Mouse (Mus musculus): ENCODE measurements around the gene Lingo2. TPM values are rescaled to one million over a fixed set of nuclear protein-coding genes. Genes with fewer than 3 reads are reported as not detected.

The Lingo2 gene
- polyA plus RNA-seq (2015; fragmentation: Nextera tagmentation; extraction: Ambion mirVana), result 0.34 and 0.44 TPM in 2 replicates

GRCm38 (mm10) chr4:36951150-36951954 is at the start of gene Lingo2:
Gene Lingo2 (minus strand): TSS chr4:36951747.
- peaks cover 42% of the 10 kb centered on the region for H3K27me3 ChIP-seq (ENCODE audit: control insufficient read depth, insufficient read depth, low read depth, low read length)
- no peaks in the 10 kb centered on the region for H3K9me3 ChIP-seq (ENCODE audit: control insufficient read depth, low read length)
- H3K4me2 ChIP-seq (ENCODE audit: low read depth, low read length), result peak within 1 kb of the TSS; percentile 61
- H3K9ac ChIP-seq (ENCODE audit: low read length), result peak within 1 kb of the TSS; percentile 15; the same call in 1 of the 2 replicates
- no peaks in the 10 kb centered on the region for H3K36me3 ChIP-seq (ENCODE audit: control insufficient read depth, insufficient read depth, low read length)
- ATAC-seq (ENCODE audit: low read depth), result peak; percentile 23; the same call in 1 of the 2 replicates
- peak within 1 kb of the TSS; percentile 51 for H3K4me3 ChIP-seq (ENCODE audit: low read length)
- peaks cover 4% of the 10 kb centered on the region; the same call in 1 of the 2 replicates for H3K4me1 ChIP-seq (replicated peaks; ENCODE audit: control insufficient read depth, insufficient read depth, low read length)
- WGBS, result under 1% methylated on average over 49 of the region's 61 CpGs
- H3K27ac ChIP-seq (ENCODE audit: low read length), result no peak within 1 kb of the TSS

DNA sequence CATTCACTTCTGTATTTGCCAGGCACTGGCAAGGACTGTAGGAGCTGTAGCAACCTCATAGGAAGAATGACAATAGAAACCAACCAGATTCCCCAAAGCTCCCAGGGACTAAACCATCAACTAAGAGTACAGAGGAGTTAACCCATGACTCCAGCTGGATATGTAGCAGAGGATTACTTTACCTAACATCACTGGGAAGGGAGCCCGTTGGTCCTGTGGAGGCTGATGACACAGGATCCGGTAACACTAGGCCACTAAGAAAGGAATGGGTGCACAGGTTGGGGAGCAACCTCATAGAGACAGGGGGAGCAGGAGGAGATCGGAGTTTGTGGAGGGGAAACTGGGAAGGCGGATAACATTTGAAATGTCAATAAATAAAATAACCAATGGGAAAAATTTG is 21.8 kb upstream of the Lingo2 start:
- no peaks in the 10 kb centered on the region for H3K27me3 ChIP-seq (ENCODE audit: control insufficient read depth, insufficient read depth, low read depth, low read length)
- H3K4me1 ChIP-seq (replicated peaks; ENCODE audit: control insufficient read depth, insufficient read depth, low read length), result no peaks in the 10 kb centered on the region
- H3K9me3 ChIP-seq (ENCODE audit: control insufficient read depth, low read length), result no peaks in the 10 kb centered on the region
- H3K9ac ChIP-seq (ENCODE audit: low read length), result no peak overlapping the region
- H3K36me3 ChIP-seq (ENCODE audit: control insufficient read depth, insufficient read depth, low read length), result no peaks in the 10 kb centered on the region
- no peak overlapping the region for H3K4me3 ChIP-seq (ENCODE audit: low read length)
- 76% methylated on average over 4 of the region's 4 CpGs for WGBS
- no peak overlapping the region for H3K27ac ChIP-seq (ENCODE audit: low read length)
- ATAC-seq (ENCODE audit: low read depth), result no peak
- H3K4me2 ChIP-seq (ENCODE audit: low read depth, low read length), result no peak overlapping the region

DNA sequence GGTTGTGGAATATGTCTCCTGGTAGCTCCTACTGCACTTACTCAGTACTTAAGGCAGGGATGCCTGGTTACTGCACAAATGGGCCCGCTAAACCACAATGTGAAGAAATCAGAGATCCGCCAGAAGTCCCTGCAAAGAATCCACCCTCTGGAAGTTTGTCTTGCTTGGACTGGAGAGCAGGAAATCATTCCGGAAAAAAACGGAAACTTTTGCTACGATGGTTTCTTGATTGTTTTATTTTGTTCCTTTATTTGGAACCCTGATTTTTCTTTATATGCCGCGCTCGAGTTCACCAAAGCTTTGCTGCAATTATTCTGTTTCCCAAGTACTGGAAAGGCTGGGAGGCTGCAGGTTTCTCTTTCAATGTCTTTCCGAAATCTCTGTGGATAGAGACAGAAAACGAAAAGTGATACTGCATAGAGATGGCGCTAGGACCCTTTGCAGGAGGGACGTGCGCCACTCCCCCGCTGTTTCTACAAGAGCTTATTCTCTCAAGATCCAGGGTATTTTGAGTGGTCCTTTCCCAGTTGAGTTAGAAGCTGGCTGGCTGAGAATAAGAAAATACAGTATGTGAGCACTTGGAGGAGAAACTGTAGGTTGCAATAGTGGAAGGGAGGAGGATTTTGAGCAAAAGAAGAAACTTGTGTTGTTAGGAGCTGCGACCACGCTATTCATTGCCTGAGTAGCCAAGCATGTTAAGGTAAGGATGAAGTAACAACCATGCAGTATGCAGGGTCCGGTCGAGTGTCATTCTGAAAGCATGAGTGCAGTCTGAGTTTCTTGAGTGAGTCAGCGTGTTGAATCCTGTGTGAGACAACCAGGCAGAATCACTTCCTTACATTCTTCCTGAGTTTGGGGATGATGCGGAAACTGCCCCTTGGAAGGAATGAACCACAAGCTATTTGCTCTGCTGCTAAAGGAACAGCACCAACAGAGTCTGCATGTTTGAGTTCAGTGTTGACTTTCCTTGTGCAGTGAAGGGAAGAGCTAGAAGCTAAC is 1.2 kb upstream of the Lingo2 start:
- H3K36me3 ChIP-seq (ENCODE audit: control insufficient read depth, insufficient read depth, low read length), result no peaks in the 10 kb centered on the region
- H3K27me3 ChIP-seq (ENCODE audit: control insufficient read depth, insufficient read depth, low read depth, low read length), result peaks cover 42% of the 10 kb centered on the region
- H3K9ac ChIP-seq (ENCODE audit: low read length), result no peak overlapping the region
- H3K4me1 ChIP-seq (replicated peaks; ENCODE audit: control insufficient read depth, insufficient read depth, low read length), result peaks cover 4% of the 10 kb centered on the region; the same call in 1 of the 2 replicates
- H3K4me3 ChIP-seq (ENCODE audit: low read length), result peak overlapping the region; percentile 51
- H3K27ac ChIP-seq (ENCODE audit: low read length), result no peak overlapping the region
- peak overlapping the region; percentile 61 for H3K4me2 ChIP-seq (ENCODE audit: low read depth, low read length)
- no peak for ATAC-seq (ENCODE audit: low read depth)
- WGBS, result 9% methylated on average over 20 of the region's 20 CpGs
- no peaks in the 10 kb centered on the region for H3K9me3 ChIP-seq (ENCODE audit: control insufficient read depth, low read length)

DNA sequence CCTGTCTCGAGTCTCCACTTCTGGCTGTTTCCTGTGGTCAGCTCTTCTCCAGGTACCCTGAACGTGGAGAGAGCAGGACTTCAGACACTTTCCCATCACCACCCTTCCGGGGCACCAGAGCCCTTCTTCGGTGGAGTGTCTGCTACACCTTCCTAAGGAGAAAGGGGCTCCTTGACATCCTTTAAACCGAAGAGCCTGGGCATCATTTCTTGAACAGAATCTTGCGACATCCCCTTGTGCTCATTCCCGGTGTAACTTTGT is 338 bp upstream of the Lingo2 start:
- Histone ChIP-seq H3K27ac (ENCODE audit: low read length) (no peak overlapping the region), H3K9ac (ENCODE audit: low read length) (no peak overlapping the region), H3K9me3 (ENCODE audit: control insufficient read depth, low read length) (no peaks in the 10 kb centered on the region), H3K36me3 (ENCODE audit: control insufficient read depth, insufficient read depth, low read length) (no peaks in the 10 kb centered on the region), H3K4me1 (replicated peaks; ENCODE audit: control insufficient read depth, insufficient read depth, low read length) (peaks cover 4% of the 10 kb centered on the region; the same call in 1 of the 2 replicates), H3K4me3 (ENCODE audit: low read length) (peak overlapping the region; percentile 51), H3K27me3 (ENCODE audit: control insufficient read depth, insufficient read depth, low read depth, low read length) (peaks cover 42% of the 10 kb centered on the region), H3K4me2 (ENCODE audit: low read depth, low read length) (peak overlapping the region; percentile 61)
- 5% methylated on average over 7 of the region's 7 CpGs for WGBS
- ATAC-seq (ENCODE audit: low read depth), result no peak

GRCm38 (mm10) chr4:36950790-36951149 is 777 bp downstream of the Lingo2 start:
- Histone ChIP-seq H3K27ac (ENCODE audit: low read length) (no peak overlapping the region), H3K4me1 (replicated peaks; ENCODE audit: control insufficient read depth, insufficient read depth, low read length) (peaks cover 4% of the 10 kb centered on the region; the same call in 1 of the 2 replicates), H3K9ac (ENCODE audit: low read length) (no peak overlapping the region), H3K36me3 (ENCODE audit: control insufficient read depth, insufficient read depth, low read length) (no peaks in the 10 kb centered on the region), H3K27me3 (ENCODE audit: control insufficient read depth, insufficient read depth, low read depth, low read length) (peaks cover 42% of the 10 kb centered on the region), H3K4me2 (ENCODE audit: low read depth, low read length) (peak overlapping the region; percentile 61), H3K9me3 (ENCODE audit: control insufficient read depth, low read length) (no peaks in the 10 kb centered on the region), H3K4me3 (ENCODE audit: low read length) (peak overlapping the region; percentile 51)
- peak; percentile 31; the same call in 1 of the 2 replicates for ATAC-seq (ENCODE audit: low read depth)
- WGBS, result 3% methylated on average over 11 of the region's 11 CpGs

DNA sequence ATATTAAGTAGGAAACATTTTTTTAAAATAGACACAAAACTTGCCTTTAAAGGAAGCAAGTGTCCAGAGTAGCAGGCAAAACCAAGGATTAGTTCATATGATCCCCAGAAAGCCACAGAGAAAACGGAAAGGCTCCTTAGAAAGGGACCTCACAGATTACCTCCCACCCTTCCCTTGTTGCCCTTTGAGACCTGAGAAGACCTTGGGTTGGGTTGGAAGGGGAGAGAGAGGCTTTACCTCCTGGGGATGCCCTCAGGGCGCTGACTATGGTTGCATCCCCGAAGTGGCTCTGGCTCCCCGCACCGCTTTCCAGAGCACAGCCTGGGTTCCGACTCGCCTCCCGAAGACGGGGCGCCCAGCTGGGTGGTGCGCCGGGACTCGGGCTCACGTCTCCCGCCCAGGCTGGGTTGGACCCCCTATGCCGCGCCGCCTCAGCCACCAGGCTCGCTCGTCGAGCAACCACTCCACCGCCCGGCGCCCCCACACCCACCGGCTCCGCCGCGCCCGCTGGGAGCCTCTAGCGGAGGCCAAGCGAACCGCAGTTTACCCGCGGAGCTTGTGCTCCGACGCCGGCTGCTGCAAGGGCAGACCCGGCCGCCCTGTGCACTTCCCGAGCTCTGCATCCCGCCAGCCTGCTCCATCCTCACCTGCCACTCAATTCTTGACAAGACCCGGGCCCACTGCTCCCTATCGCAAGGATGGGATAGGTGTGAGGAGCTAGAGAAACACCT is 1.4 kb downstream of the Lingo2 start:
- WGBS, result under 1% methylated on average over 37 of the region's 43 CpGs
- H3K9ac ChIP-seq (ENCODE audit: low read length), result no peak overlapping the region
- H3K9me3 ChIP-seq (ENCODE audit: control insufficient read depth, low read length), result no peaks in the 10 kb centered on the region

DNA sequence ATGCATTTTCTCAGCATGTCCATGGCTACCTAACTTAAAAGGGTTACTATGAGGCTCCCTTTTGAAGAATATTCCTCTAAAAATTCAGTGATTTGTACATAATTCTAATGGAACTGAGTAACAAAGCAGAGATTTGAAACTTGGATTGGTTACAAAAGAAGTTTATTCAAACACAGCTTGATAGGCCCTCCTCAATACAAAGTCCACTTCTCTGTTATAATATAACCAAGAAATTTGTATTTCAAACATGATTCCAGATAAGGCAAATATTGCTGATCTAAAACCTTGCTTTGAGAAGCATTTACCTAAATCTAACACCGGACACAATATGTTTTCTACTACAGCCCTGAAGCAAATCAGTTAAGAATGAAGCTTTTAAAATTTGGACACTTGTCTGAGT is 60.7 kb downstream of the Lingo2 start:
- Histone ChIP-seq H3K27ac (ENCODE audit: low read length) (no peak overlapping the region), H3K36me3 (ENCODE audit: control insufficient read depth, insufficient read depth, low read length) (no peaks in the 10 kb centered on the region), H3K9ac (ENCODE audit: low read length) (no peak overlapping the region), H3K4me2 (ENCODE audit: low read depth, low read length) (no peak overlapping the region), H3K4me1 (replicated peaks; ENCODE audit: control insufficient read depth, insufficient read depth, low read length) (no peaks in the 10 kb centered on the region), H3K4me3 (ENCODE audit: low read length) (no peak overlapping the region), H3K27me3 (ENCODE audit: control insufficient read depth, insufficient read depth, low read depth, low read length) (no peaks in the 10 kb centered on the region), H3K9me3 (ENCODE audit: control insufficient read depth, low read length) (no peaks in the 10 kb centered on the region)
- no peak for ATAC-seq (ENCODE audit: low read depth)
- WGBS, result 69% methylated on average over 1 of the region's 1 CpGs

More for the DNA sequence above, 1.4 kb downstream of the Lingo2 start:
- H3K36me3 ChIP-seq (ENCODE audit: control insufficient read depth, insufficient read depth, low read length), result no peaks in the 10 kb centered on the region
- ATAC-seq (ENCODE audit: low read depth), result peak; percentile 88
- no peak overlapping the region for H3K27ac ChIP-seq (ENCODE audit: low read length)
- H3K4me1 ChIP-seq (replicated peaks; ENCODE audit: control insufficient read depth, insufficient read depth, low read length), result peaks cover 4% of the 10 kb centered on the region; the same call in 1 of the 2 replicates
- H3K27me3 ChIP-seq (ENCODE audit: control insufficient read depth, insufficient read depth, low read depth, low read length), result peaks cover 42% of the 10 kb centered on the region
- H3K4me3 ChIP-seq (ENCODE audit: low read length), result peak overlapping the region; percentile 51
- H3K4me2 ChIP-seq (ENCODE audit: low read depth, low read length), result peak overlapping the region; percentile 61

DNA sequence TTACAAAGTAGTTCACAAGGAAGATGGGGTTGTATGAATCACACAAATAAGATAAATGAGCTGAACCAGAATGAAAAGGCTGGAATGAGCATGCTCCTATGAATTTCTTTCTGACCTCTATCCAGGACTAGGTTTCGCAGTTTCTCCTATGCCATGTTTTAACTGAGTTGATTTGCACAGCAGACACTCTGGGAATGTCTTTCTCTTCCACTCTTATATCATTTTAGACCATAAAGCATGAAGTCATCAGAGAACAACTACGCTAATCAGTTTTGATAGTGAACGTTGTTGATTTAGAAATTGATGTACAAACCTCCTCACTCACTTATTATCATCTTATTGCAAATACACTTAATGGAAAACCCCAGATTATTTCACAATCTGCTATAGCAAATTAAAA is 61.2 kb downstream of the Lingo2 start:
- Histone ChIP-seq H3K27ac (ENCODE audit: low read length) (no peak overlapping the region), H3K9ac (ENCODE audit: low read length) (no peak overlapping the region), H3K9me3 (ENCODE audit: control insufficient read depth, low read length) (no peaks in the 10 kb centered on the region), H3K4me3 (ENCODE audit: low read length) (no peak overlapping the region), H3K4me1 (replicated peaks; ENCODE audit: control insufficient read depth, insufficient read depth, low read length) (no peaks in the 10 kb centered on the region), H3K4me2 (ENCODE audit: low read depth, low read length) (no peak overlapping the region), H3K27me3 (ENCODE audit: control insufficient read depth, insufficient read depth, low read depth, low read length) (no peaks in the 10 kb centered on the region), H3K36me3 (ENCODE audit: control insufficient read depth, insufficient read depth, low read length) (no peaks in the 10 kb centered on the region)
- WGBS, result 80% methylated on average over 3 of the region's 3 CpGs
- ATAC-seq (ENCODE audit: low read depth), result no peak
